Mouse (Mus musculus) cerebellum, adult 18-20 months (tissue): ENCODE results near the gene Dcdc2a.

Source experiments
- DNase-seq, 2 experiments: peaks; one replicate each; pipeline ENCODE4 v3.0.0; 2021

Dcdc2a gene

DNA sequence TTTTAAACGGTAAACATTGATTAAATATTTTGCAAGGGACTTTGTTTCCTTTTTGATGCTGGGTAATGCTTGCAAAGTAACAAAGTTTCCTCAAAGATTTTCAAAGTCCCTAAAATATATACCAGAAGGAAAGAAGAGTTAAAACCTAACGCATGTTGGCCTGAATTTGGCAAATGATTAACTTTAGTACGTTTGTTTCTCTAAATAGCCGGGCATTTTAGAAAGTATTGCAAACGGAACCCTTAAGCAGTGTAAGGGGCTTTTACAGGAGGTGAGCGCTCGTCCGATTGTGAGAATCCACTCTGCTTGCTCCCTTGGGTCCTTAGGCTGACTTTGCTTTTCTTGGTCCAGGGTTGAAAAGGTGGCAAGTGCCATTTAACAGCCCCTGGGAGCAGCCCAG is 41.5 kb downstream of the Dcdc2a start:
- DNase-seq, result no peak

- DNase-seq, result no peak
Measured at GRCm38 (mm10) chr13:25098578-25098977, 42.8 kb downstream of the Dcdc2a start.

DNA sequence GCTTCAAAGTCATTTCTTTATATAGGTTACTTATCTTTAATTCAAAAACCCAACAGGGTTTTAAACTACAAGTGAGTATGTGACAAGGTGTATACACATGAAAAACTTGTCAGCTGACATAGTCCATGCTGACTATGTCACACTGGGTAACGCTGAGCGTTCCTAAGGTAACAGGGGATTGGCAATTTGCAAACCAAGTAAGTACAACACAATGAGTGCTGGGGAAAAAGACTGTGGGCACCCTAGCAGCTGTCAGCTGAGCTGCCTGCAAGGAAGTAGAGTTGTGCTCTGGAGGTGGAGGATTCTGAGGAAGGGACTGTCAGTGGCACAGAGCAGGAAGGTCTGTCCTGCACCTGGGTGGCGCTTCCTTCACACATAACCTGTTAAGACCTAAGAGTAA is 43.7 kb downstream of the Dcdc2a start:
- no peak for DNase-seq

DNA sequence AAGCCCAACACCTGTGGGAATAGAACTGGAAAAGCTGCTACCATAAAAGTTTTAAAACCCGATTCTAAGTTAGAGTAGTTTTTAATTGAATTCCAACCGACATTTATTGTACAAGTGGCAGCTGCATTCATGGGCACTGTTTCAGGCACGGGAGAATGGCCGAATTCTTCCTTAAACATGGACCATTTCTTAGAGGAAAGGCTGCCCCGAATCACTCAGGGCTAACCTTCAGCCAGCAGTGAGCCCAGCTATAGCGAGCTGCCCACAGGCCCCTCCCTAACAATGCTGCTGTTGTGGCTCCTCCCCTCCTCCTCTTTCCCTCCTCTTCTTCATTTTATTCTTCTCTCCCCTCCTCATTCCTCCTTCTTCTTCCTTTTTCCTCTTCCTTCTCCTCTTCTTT is 44.8 kb downstream of the Dcdc2a start:
- DNase-seq, result no peak

GRCm38 (mm10) chr13:25105671-25106070 is 49.9 kb downstream of the Dcdc2a start:
- no peak for DNase-seq

- no peak for DNase-seq
Measured at GRCm38 (mm10) chr13:25106740-25107139, 50.9 kb downstream of the Dcdc2a start.

DNA sequence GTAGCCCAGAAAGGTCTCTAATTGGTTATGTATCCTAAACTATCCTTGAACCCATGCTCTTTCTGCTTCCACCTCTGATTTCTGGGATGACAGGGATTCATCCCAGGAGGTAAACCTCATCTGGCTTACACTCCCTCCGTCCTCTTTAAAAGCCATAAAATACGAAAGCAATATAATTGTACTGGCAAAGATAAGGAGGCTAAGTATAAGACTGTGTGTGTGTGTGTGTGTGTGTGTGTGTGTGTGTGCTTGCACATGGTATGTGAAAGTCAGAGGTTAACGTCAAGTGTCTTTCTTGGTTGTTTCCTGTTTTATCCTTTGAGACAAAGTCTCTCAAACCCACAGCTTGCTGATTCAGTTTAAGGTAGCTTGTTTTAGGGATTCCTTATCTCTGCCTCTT is 52.5 kb downstream of the Dcdc2a start:
- no peak for DNase-seq

DNA sequence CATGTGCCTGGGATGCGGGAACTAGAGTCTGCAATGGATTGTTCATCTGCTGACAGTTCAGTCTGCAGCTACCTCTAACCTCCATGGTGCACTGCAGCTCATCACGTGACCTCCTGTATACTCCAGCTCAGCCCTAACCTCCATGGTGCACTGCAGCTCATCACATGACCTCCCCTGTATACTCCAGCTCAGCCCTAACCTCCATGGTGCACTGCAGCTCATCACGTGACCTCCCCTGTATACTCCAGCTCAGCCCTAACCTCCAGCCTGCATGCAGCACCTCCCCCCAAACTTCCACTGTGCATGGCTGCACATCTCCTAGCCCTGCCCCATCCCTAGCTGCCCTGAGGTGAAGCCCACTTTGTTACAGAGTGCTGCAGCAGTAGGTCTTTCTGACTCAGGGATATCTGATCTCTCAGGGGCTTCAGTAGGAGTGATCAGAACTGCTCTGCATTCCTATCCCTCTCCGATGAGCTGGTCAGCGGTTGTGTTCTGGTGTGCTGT is 54.8 kb downstream of the Dcdc2a start:
- DNase-seq, result no peak

DNA sequence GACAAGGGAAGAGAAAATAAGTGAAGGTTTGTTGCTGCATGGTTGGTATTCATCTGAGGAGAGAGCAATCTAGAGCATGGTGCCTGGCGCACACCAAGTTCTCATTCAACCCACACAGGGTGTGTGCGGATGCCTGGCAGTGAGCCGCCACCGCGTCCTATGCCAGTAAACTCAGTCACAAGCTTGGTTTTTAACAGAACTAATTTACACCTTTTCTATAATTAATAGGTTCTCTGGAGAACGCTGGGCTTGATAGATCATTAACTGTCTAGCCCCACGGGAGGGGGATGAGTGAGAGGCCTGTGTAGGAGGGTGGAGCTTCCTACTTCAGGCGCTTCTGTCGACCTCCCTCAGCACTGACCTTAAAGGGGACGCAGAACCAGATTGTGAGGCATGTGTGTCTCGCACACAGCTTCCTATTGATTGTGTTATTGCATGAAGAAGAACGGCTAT is 59.7 kb downstream of the Dcdc2a start:
- DNase-seq, result peak; percentile 39 to 46

DNA sequence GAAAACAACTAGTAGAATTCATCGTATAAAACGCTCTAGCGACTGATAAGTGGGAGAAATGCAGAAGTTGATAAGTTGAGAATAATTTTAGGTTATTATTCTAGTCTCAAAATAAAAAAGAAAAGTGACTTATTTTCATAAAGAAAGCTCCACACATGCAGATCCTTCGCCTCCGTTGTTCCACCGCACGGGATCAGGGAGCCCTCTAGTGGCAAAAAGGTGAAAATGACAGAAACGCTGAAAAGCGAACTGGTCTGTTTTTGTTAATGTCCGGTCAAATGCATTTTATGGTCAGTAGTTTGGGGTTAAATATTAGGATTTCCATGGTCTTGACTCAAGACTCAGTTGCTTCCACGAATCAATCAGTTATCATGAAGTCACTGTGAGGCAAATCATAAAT is 60.2 kb downstream of the Dcdc2a start:
- peak; percentile 36 to 57 for DNase-seq

GRCm38 (mm10) chr13:25122740-25123335 is 67.0 kb downstream of the Dcdc2a start:
- DNase-seq, result no peak

GRCm38 (mm10) chr13:25127216-25127615 is 71.4 kb downstream of the Dcdc2a start:
- DNase-seq, result no peak

DNA sequence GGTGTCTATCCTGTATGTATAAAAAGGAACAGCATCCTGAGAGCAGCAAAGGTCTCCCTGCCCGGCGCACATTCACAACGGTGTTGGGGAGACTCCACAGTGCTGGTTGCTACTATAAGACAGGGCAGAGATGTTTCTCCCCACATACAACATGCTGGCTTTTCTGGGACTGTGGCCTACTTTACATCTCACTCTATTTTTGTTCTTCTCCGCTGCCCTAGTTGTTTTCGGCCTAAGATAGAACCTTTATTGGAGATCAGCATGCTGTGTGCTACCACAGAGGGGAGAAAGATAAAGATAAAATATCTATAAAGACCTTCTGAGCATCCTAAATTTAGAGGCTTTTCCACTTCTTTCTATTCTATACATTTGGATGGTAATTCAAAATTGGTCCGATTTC is 72.0 kb downstream of the Dcdc2a start:
- DNase-seq, result no peak

DNA sequence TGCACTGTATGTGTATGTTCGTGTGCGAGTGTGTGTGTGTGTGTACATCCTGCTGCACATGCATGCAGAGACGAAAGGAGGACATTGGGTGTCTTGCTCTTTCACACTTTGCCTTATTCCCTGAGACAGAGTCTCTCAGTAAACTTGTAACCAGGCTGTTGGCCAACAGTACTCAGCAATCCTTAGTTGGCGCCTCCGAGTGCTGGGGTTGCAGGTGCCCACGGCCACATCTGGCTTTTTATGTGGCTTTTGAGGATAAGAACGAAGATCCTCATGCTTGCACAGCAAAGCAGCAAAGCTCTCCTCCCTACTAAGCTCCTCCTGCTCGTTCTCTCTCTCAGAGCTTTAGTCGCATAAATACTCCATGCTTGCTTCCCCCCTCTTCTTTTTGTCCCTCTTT is 73.0 kb downstream of the Dcdc2a start:
- no peak for DNase-seq

- DNase-seq, result no peak
Measured at GRCm38 (mm10) chr13:25143066-25143465, 87.3 kb downstream of the Dcdc2a start.

GRCm38 (mm10) chr13:25144093-25144492 is 88.3 kb downstream of the Dcdc2a start:
- DNase-seq, result no peak

DNA sequence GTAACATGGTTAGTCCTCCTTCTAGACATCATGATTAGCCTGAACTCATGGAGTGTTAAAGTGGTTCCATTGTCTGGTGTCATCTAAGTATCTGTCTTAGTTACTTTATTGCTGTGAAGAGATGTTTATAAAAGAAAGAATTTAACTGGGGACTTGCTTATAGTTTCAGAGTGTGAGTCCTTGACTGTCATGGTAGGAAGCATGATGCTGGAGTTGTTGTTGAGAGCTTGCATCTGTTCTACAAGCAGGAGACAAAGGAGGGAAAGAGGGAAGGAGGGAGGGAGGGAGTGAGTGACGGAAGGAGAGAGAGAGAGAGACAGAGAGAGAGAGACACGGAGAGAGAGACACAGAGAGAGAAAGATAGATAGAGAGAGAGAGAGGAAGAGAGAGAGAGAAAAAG is 90.4 kb downstream of the Dcdc2a start:
- DNase-seq, result no peak

DNA sequence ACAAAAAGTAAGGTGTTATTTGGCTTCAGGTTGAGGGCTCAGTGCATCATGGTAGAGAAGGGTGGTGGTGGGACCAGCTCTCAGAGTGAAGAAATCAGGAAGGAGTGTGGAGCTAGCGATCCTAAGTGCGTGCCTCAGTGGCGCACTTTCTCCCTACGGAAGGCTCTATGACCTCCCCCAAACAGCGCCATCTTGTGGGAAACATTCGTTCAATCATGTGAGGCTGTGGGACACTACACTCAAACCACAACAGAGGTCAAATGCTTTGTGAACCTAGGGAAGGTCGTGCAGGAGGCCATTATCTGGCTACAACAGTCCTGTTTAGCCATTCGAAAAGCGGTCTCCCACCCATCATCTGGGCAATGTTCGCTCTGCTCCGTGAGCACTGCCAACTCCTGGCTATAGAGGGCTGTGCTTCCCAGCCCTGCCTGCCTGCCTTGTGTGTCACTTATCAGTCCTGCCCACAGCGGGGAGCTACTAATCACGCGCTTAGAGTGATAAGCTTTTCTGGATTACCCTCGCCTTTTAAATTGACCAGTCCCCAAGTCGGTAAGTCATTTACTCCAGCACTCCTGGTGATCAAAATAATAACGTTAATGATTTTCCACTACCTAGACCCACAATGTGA is 94.5 kb downstream of the Dcdc2a start:
- DNase-seq, result no peak

DNA sequence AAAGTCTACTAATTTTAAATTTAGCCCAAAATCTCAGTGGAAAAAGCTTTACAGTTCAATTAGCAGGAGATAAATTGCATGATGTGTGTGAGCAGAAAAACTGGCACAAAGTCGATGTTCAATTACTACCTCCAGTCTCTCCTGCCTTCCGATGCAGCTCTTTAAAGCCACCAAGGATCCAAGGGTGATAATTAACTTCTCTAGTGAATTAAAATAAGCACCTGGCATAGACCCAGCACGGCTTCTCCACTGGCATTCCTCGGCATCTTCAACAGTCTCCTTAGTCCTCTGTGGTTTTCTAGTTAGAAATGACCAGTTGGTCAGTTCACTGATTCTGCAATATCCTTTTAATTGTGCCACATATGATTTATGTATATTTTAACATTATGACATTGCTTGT is 95.1 kb downstream of the Dcdc2a start:
- no peak for DNase-seq

DNA sequence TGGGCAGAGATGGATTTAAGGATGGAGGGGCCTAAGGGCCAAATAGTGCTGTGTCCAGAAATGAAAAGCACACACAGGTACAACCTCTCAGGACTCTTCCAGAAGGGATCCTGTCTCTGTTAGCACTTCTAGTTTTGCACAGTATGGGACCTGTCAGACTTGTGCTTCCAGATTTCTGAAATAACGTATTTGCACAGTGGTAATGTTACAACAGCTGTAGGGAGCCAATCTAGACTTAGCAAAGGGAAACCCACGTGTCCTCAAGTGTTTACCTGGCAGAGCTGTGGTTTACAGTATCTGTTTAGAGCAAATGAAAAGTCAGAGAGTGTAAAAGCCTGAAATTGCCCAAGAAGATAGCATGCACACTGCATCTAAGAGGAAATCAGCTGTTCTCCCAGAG is 104.1 kb downstream of the Dcdc2a start:
- no peak for DNase-seq

GRCm38 (mm10) chr13:25160804-25161203 is 105.0 kb downstream of the Dcdc2a start:
- no peak for DNase-seq

DNA sequence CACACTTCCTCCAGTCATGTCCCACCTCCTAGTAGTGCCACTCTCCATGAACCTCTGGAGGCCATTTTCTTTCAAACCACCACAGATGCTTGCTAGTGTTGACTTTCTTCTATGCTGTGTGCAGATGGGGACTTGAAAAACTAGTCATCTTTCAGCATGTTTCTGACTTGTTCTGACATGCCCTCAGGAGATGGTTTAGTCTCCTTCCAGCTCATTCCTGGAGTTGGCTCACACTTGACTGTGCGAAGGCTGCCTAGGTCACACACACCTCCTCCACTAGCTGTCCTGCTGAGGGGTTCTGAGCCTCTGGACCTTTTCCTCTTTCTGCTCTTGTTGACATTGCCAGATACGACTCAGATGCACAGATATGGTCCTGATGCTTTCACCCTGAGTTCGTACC is 106.8 kb downstream of the Dcdc2a start:
- no peak for DNase-seq

- no peak for DNase-seq
Measured at GRCm38 (mm10) chr13:25168891-25169290, 113.1 kb downstream of the Dcdc2a start.

- no peak for DNase-seq
Measured at GRCm38 (mm10) chr13:25177835-25178234, 122.0 kb downstream of the Dcdc2a start.
